26 mouse cellular contexts compared by ENCODE assay signal in genomic region chr1:127337740-127338139, GRCm38 (mm10).
A peak's percentile ranks its signal among the peaks of the same experiment; 100 is the strongest.
DNase-seq lines count a peak whose midpoint lies in the region; ATAC-seq lines count a peak whose summit lies in the region.
"Had no signal": no experiment of that assay in that cellular context is flagged by ENCODE, and none has a peak within 500 bp of the region (broad histone marks: within the 10 kb centered on the region; RNA-seq: fewer than 3 reads in every experiment).

No protein-coding gene starts in this region.

- H3K36me3 ChIP-seq in forebrain, embryonic 16.5 days (ENCODE audit: control insufficient read depth, insufficient read depth), result no peaks in the 10 kb centered on the region
- H3K36me3 ChIP-seq: heart, embryonic 13.5 days; kidney, embryonic 15.5 days; limb, embryonic 12.5 days; lung, embryonic 15.5 days; midbrain, embryonic 10.5 days; midbrain, embryonic 15.5 days; neural tube, embryonic 12.5 days; stomach, embryonic 15.5 days had no signal

- no peaks in the 10 kb centered on the region for H3K27me3 ChIP-seq in forebrain, embryonic 16.5 days (replicated peaks; ENCODE audit: control insufficient read depth, insufficient read depth, low read length)
- H3K27me3 ChIP-seq: heart, embryonic 13.5 days; kidney, embryonic 15.5 days; limb, embryonic 12.5 days; lung, embryonic 15.5 days; midbrain, embryonic 15.5 days; neural tube, embryonic 12.5 days; stomach, embryonic 15.5 days had no signal

- H3K9me3 ChIP-seq in forebrain, embryonic 16.5 days (ENCODE audit: control insufficient read depth, low read length), result no peaks in the 10 kb centered on the region
- H3K9me3 ChIP-seq: heart, embryonic 13.5 days; kidney, embryonic 15.5 days; limb, embryonic 12.5 days; lung, embryonic 15.5 days; midbrain, embryonic 10.5 days; midbrain, embryonic 15.5 days; neural tube, embryonic 12.5 days; stomach, embryonic 15.5 days had no signal

- H3K4me2 ChIP-seq in forebrain, embryonic 16.5 days (ENCODE audit: low read length), result no peak overlapping the region
- H3K4me2 ChIP-seq: heart, embryonic 13.5 days; hindbrain, embryonic 14.5 days; kidney, embryonic 15.5 days; limb, embryonic 12.5 days; liver, embryonic 11.5 days; lung, embryonic 15.5 days; midbrain, embryonic 15.5 days; neural tube, embryonic 12.5 days; stomach, embryonic 15.5 days had no signal

- H3K27ac ChIP-seq in forebrain, embryonic 16.5 days (ENCODE audit: low read length), result no peak overlapping the region
- H3K27ac ChIP-seq: heart, adult 2 months; heart, embryonic 13.5 days; hindbrain, embryonic 14.5 days; kidney, embryonic 15.5 days; layer of hippocampus, adult 2 months; limb, embryonic 12.5 days; lung, embryonic 15.5 days; midbrain, embryonic 10.5 days; midbrain, embryonic 15.5 days; neural tube, embryonic 12.5 days; stomach, embryonic 15.5 days had no signal

- ATAC-seq in forebrain, embryonic 16.5 days, result peak; percentile 65
- ATAC-seq: midbrain, embryonic 15.5 days had no signal

- H3K4me3 ChIP-seq in forebrain, embryonic 16.5 days (replicated peaks; ENCODE audit: low read length), result no peak overlapping the region
- H3K4me3 ChIP-seq: heart, adult 2 months; heart, embryonic 13.5 days; kidney, embryonic 15.5 days; layer of hippocampus, adult 2 months; limb, embryonic 12.5 days; lung, embryonic 15.5 days; midbrain, embryonic 10.5 days; midbrain, embryonic 15.5 days; neural tube, embryonic 12.5 days; stomach, embryonic 15.5 days had no signal

- DNase-seq in heart, adult 11 months, result peak; percentile 58
- DNase-seq in heart, adult 8-10 months (ENCODE audit: low spot score), result no peak
- DNase-seq in retina, postnatal 1 day, result peak; percentile 58
- no peak for DNase-seq in retina, embryonic 14.5 days (ENCODE audit: low spot score)
- no peak for DNase-seq in gastrocnemius, postnatal 4 days (ENCODE audit: low spot score in 2 of 2)
- DNase-seq: adrenal gland, postnatal 25 days; B cell, adult 2 months; cerebellum, adult 2 months; cerebellum, postnatal 14 days; gastrocnemius, postnatal 14 days; heart, adult 2 months; heart, postnatal 10 days; kidney, adult 18-20 months; right cerebral cortex, postnatal 14 days had no signal

- H3K9ac ChIP-seq in forebrain, embryonic 16.5 days (replicated peaks; ENCODE audit: low read depth, low read length), result no peak overlapping the region
- H3K9ac ChIP-seq: heart, embryonic 13.5 days; hindbrain, embryonic 14.5 days; kidney, embryonic 15.5 days; limb, embryonic 12.5 days; lung, embryonic 15.5 days; midbrain, embryonic 15.5 days; neural tube, embryonic 12.5 days; stomach, embryonic 15.5 days had no signal

- 52% methylated on average over 10 of the region's 10 CpGs for WGBS in forebrain, embryonic 16.5 days

- peaks cover 17% of the 10 kb centered on the region for H3K4me1 ChIP-seq in forebrain, embryonic 16.5 days (replicated peaks; ENCODE audit: control insufficient read depth, insufficient read depth, low read length)
- H3K4me1 ChIP-seq: limb, embryonic 12.5 days; lung, embryonic 15.5 days; midbrain, embryonic 10.5 days; midbrain, embryonic 15.5 days; stomach, embryonic 15.5 days had no signal

Comparison
In these comparisons a context has a peak if more than half of its experiments do, and no peak if none do; other contexts are left out.
1. DNase-seq: peak in heart, adult 11 months (single experiment) and retina, postnatal 1 day (single experiment); none in heart, adult 8-10 months (single experiment), retina, embryonic 14.5 days (single experiment) and gastrocnemius, postnatal 4 days (0 of 2).